Mouse (Mus musculus): ENCODE data around the gene Klf3. TPM values are rescaled to one million over a fixed set of nuclear protein-coding genes. Genes with fewer than 3 reads are reported as not detected.

Klf3 gene
- polyA plus RNA-seq, 1 experiment: 4.9 TPM

GRCm38 (mm10) chr5:64815631-64816030 is 12.4 kb downstream of the Klf3 start:
- TF ChIP-seq POLR2A (IDR thresholded peaks at IDR 0.05; ENCODE audit: control insufficient read depth, low read depth, low read length) (no peak), CTCF (IDR thresholded peaks at IDR 0.05; ENCODE audit: control insufficient read depth, insufficient read depth, insufficient replicate concordance, low read depth, low read length) (no peak)
- no peaks in the 10 kb centered on the region for H3K27me3 ChIP-seq (ENCODE audit: control insufficient read depth, insufficient read depth, low read length)
- H3K36me3 ChIP-seq (ENCODE audit: control insufficient read depth, insufficient read depth, low read length): no peaks in the 10 kb centered on the region
- H3K4me1 ChIP-seq (ENCODE audit: control insufficient read depth, insufficient read depth, low read length): peaks cover 7% of the 10 kb centered on the region
- no peak overlapping the region for H3K27ac ChIP-seq (ENCODE audit: control insufficient read depth, insufficient read depth, low read depth, low read length)
- no peak overlapping the region for H3K4me3 ChIP-seq (ENCODE audit: control insufficient read depth, low read depth, low read length)

- Histone ChIP-seq H3K27ac (ENCODE audit: control insufficient read depth, insufficient read depth, low read depth, low read length) (no peak overlapping the region), H3K4me3 (ENCODE audit: control insufficient read depth, low read depth, low read length) (no peak overlapping the region), H3K4me1 (ENCODE audit: control insufficient read depth, insufficient read depth, low read length) (peaks cover 4% of the 10 kb centered on the region), H3K27me3 (ENCODE audit: control insufficient read depth, insufficient read depth, low read length) (no peaks in the 10 kb centered on the region), H3K36me3 (ENCODE audit: control insufficient read depth, insufficient read depth, low read length) (no peaks in the 10 kb centered on the region)
- TF ChIP-seq CTCF (IDR thresholded peaks at IDR 0.05; ENCODE audit: control insufficient read depth, insufficient read depth, insufficient replicate concordance, low read depth, low read length) (no peak), POLR2A (IDR thresholded peaks at IDR 0.05; ENCODE audit: control insufficient read depth, low read depth, low read length) (no peak)
Observed at GRCm38 (mm10) chr5:64816290-64816973, 13.2 kb downstream of the Klf3 start.

- H3K27me3 ChIP-seq (ENCODE audit: control insufficient read depth, insufficient read depth, low read length): no peaks in the 10 kb centered on the region
- no peak overlapping the region for H3K4me3 ChIP-seq (ENCODE audit: control insufficient read depth, low read depth, low read length)
- no peaks in the 10 kb centered on the region for H3K36me3 ChIP-seq (ENCODE audit: control insufficient read depth, insufficient read depth, low read length)
- TF ChIP-seq CTCF (IDR thresholded peaks at IDR 0.05; ENCODE audit: control insufficient read depth, insufficient read depth, insufficient replicate concordance, low read depth, low read length) (no peak), POLR2A (IDR thresholded peaks at IDR 0.05; ENCODE audit: control insufficient read depth, low read depth, low read length) (no peak)
- peaks cover 2% of the 10 kb centered on the region; the same call in 1 of the 2 replicates for H3K4me1 ChIP-seq (ENCODE audit: control insufficient read depth, insufficient read depth, low read length)
- no peak overlapping the region for H3K27ac ChIP-seq (ENCODE audit: control insufficient read depth, insufficient read depth, low read depth, low read length)
Observed at GRCm38 (mm10) chr5:64816974-64817296, 13.7 kb downstream of the Klf3 start.

GRCm38 (mm10) chr5:64819390-64819789 is 16.2 kb downstream of the Klf3 start:
- Histone ChIP-seq H3K4me1 (ENCODE audit: control insufficient read depth, insufficient read depth, low read length) (no peaks in the 10 kb centered on the region), H3K36me3 (ENCODE audit: control insufficient read depth, insufficient read depth, low read length) (no peaks in the 10 kb centered on the region), H3K27me3 (ENCODE audit: control insufficient read depth, insufficient read depth, low read length) (no peaks in the 10 kb centered on the region), H3K4me3 (ENCODE audit: control insufficient read depth, low read depth, low read length) (no peak overlapping the region), H3K27ac (ENCODE audit: control insufficient read depth, insufficient read depth, low read depth, low read length) (no peak overlapping the region)
- TF ChIP-seq CTCF (IDR thresholded peaks at IDR 0.05; ENCODE audit: control insufficient read depth, insufficient read depth, insufficient replicate concordance, low read depth, low read length) (no peak), POLR2A (IDR thresholded peaks at IDR 0.05; ENCODE audit: control insufficient read depth, low read depth, low read length) (no peak)

GRCm38 (mm10) chr5:64820138-64820537 is 16.9 kb downstream of the Klf3 start:
- Histone ChIP-seq H3K27me3 (ENCODE audit: control insufficient read depth, insufficient read depth, low read length) (no peaks in the 10 kb centered on the region), H3K27ac (ENCODE audit: control insufficient read depth, insufficient read depth, low read depth, low read length) (no peak overlapping the region), H3K4me3 (ENCODE audit: control insufficient read depth, low read depth, low read length) (no peak overlapping the region), H3K4me1 (ENCODE audit: control insufficient read depth, insufficient read depth, low read length) (no peaks in the 10 kb centered on the region), H3K36me3 (ENCODE audit: control insufficient read depth, insufficient read depth, low read length) (no peaks in the 10 kb centered on the region)
- TF ChIP-seq POLR2A (IDR thresholded peaks at IDR 0.05; ENCODE audit: control insufficient read depth, low read depth, low read length) (no peak), CTCF (IDR thresholded peaks at IDR 0.05; ENCODE audit: control insufficient read depth, insufficient read depth, insufficient replicate concordance, low read depth, low read length) (no peak)

- Histone ChIP-seq H3K36me3 (ENCODE audit: control insufficient read depth, insufficient read depth, low read length) (no peaks in the 10 kb centered on the region), H3K27me3 (ENCODE audit: control insufficient read depth, insufficient read depth, low read length) (no peaks in the 10 kb centered on the region), H3K4me1 (ENCODE audit: control insufficient read depth, insufficient read depth, low read length) (no peaks in the 10 kb centered on the region), H3K27ac (ENCODE audit: control insufficient read depth, insufficient read depth, low read depth, low read length) (no peak overlapping the region), H3K4me3 (ENCODE audit: control insufficient read depth, low read depth, low read length) (no peak overlapping the region)
- TF ChIP-seq POLR2A (IDR thresholded peaks at IDR 0.05; ENCODE audit: control insufficient read depth, low read depth, low read length) (no peak), CTCF (IDR thresholded peaks at IDR 0.05; ENCODE audit: control insufficient read depth, insufficient read depth, insufficient replicate concordance, low read depth, low read length) (no peak)
Observed at GRCm38 (mm10) chr5:64821294-64821693, 18.1 kb downstream of the Klf3 start.

GRCm38 (mm10) chr5:64821964-64822363 is 18.8 kb downstream of the Klf3 start:
- no peak for TF ChIP-seq CTCF (IDR thresholded peaks at IDR 0.05; ENCODE audit: control insufficient read depth, insufficient read depth, insufficient replicate concordance, low read depth, low read length)
- TF ChIP-seq POLR2A (IDR thresholded peaks at IDR 0.05; ENCODE audit: control insufficient read depth, low read depth, low read length): no peak
- no peaks in the 10 kb centered on the region for H3K36me3 ChIP-seq (ENCODE audit: control insufficient read depth, insufficient read depth, low read length)
- H3K27ac ChIP-seq (ENCODE audit: control insufficient read depth, insufficient read depth, low read depth, low read length): no peak overlapping the region
- no peak overlapping the region for H3K4me3 ChIP-seq (ENCODE audit: control insufficient read depth, low read depth, low read length)
- no peaks in the 10 kb centered on the region for H3K27me3 ChIP-seq (ENCODE audit: control insufficient read depth, insufficient read depth, low read length)
- H3K4me1 ChIP-seq (ENCODE audit: control insufficient read depth, insufficient read depth, low read length): no peaks in the 10 kb centered on the region; the same call in 1 of the 2 replicates
